Mouse (Mus musculus) lung, postnatal 0 days (tissue): ENCODE data around the gene Ugt1a9. TPM values are rescaled to one million over a fixed set of nuclear protein-coding genes. Genes with fewer than 3 reads are reported as not detected.
"Not testable (repeated sequence)": the region's sequence is repeated elsewhere in the genome, so short reads cannot be mapped to it uniquely, and the experiment has no call there.

Experiments
- ATAC-seq: fragments of 200-750 bp; cut with Nextera tagmentation; 2 replicates; pipeline ENCODE4 v1.8.0; 2017; ENCODE audit warnings: moderate library complexity
- DNase-seq: peaks from one replicate; pipeline ENCODE4 v3.0.0-alpha.2; 2016; ENCODE audit warnings: low spot score
- H3K27ac ChIP-seq: fragments of 300-500 bp; sonication (generic); 2 replicates; pipeline ENCODE4 v1.5.1; 2014; ENCODE audit warnings: antibody characterized with exemption, mild to moderate bottlenecking, low read length, mixed read lengths
- H3K27me3 ChIP-seq: fragments of 300-500 bp; sonication (generic); replicated peaks from 2 replicates; pipeline ENCODE4 v1.6.1; 2014; ENCODE audit warnings: low read length, mixed read lengths; ENCODE audit not compliant: insufficient read depth
- H3K36me3 ChIP-seq: fragments of 300-500 bp; sonication (generic); 2 replicates; pipeline ENCODE4 v1.6.1; 2014; ENCODE audit warnings: low read length, mixed read lengths; ENCODE audit not compliant: insufficient read depth
- H3K4me1 ChIP-seq: fragments of 300-500 bp; sonication (generic); 2 replicates; pipeline ENCODE4 v1.6.1; 2014; ENCODE audit warnings: antibody characterized with exemption, low read depth, low read length, mixed read lengths; ENCODE audit not compliant: insufficient read depth
- H3K4me2 ChIP-seq: fragments of 300-500 bp; sonication (generic); replicated peaks from 2 replicates; pipeline ENCODE4 v1.6.1; 2014; ENCODE audit warnings: low read depth, mild to moderate bottlenecking, low read length, moderate library complexity, mixed read lengths
- H3K4me3 ChIP-seq: fragments of 300-500 bp; sonication (generic); 2 replicates; pipeline ENCODE4 v1.5.1; 2014; ENCODE audit warnings: low read depth, low read length
- H3K9ac ChIP-seq: fragments of 300-500 bp; sonication (generic); replicated peaks from 2 replicates; pipeline ENCODE4 v1.6.1; 2014; ENCODE audit warnings: low read depth, mild to moderate bottlenecking
- H3K9me3 ChIP-seq: fragments of 300-500 bp; sonication (generic); 2 replicates; pipeline ENCODE4 v1.6.1; 2016; ENCODE audit warnings: low read length, mixed read lengths
- CTCF ChIP-seq: IDR thresholded peaks from 2 replicates; pipeline ENCODE4 v1.5.1; 2016; ENCODE audit warnings: antibody characterized with exemption, mild to moderate bottlenecking
- EP300 ChIP-seq: IDR thresholded peaks from 2 replicates; pipeline ENCODE4 v1.6.1; 2016; ENCODE audit warnings: antibody characterized with exemption, mild to moderate bottlenecking, control low read depth
- WGBS: fragments of 180-500 bp; shearing (Covaris S2); extraction: QIAGEN DNeasy Blood & Tissue Kit; methylation state at CpG from one replicate; pipeline ENCODE4 v1.1.7; 2014; 5-methylcytosine and 5-hydroxymethylcytosine counted together
- polyA plus RNA-seq: library from polyadenylated mRNA; unstranded; fragments of >200 nt; fragmentation: Nextera tagmentation; extraction: Ambion mirVana; gene quantifications from 2 replicates; pipeline ENCODE4 v1.2.1, GENCODE M21; 2015

Ugt1a9 gene
- polyA plus RNA-seq, 1 experiment from 2014 or later, result 0.13 TPM

- H3K9ac ChIP-seq, H3K27me3 ChIP-seq, H3K9me3 ChIP-seq, H3K4me2 ChIP-seq, H3K27ac ChIP-seq, H3K4me1 ChIP-seq, H3K36me3 ChIP-seq, H3K4me3 ChIP-seq: not testable (repeated sequence)
- no CpG with 5 or more reads among the region's 1 CpGs for WGBS
- DNase-seq (peak; percentile 63), ATAC-seq (peak; percentile 44; the same call in 1 of the 2 replicates)
- TF ChIP-seq CTCF, result peak; percentile 64
Observed at GRCm38 (mm10) chr1:88121521-88121920, 50.9 kb downstream of the Ugt1a9 start.

GRCm38 (mm10) chr1:88125827-88126360, 55.3 kb downstream of the Ugt1a9 start:
- DNase-seq, H3K27me3 ChIP-seq, H3K9me3 ChIP-seq, H3K36me3 ChIP-seq, H3K4me2 ChIP-seq, H3K4me3 ChIP-seq, H3K27ac ChIP-seq, H3K4me1 ChIP-seq, H3K9ac ChIP-seq: not testable (repeated sequence)
- peak; percentile 17; the same call in 1 of the 2 replicates for ATAC-seq
- WGBS, result 64% methylated on average over 4 of the region's 4 CpGs
- TF ChIP-seq CTCF, result peak; percentile 56

- not testable (repeated sequence) for H3K4me3 ChIP-seq, H3K36me3 ChIP-seq, ATAC-seq, H3K9ac ChIP-seq, H3K27ac ChIP-seq, H3K27me3 ChIP-seq, H3K9me3 ChIP-seq, H3K4me1 ChIP-seq, H3K4me2 ChIP-seq, DNase-seq
- 59% methylated on average over 2 of the region's 2 CpGs for WGBS
Observed at GRCm38 (mm10) chr1:88129091-88129490, 58.5 kb downstream of the Ugt1a9 start.

GRCm38 (mm10) chr1:88130223-88130622, 59.6 kb downstream of the Ugt1a9 start:
- H3K27ac ChIP-seq, H3K36me3 ChIP-seq, ATAC-seq, H3K27me3 ChIP-seq, DNase-seq, H3K4me1 ChIP-seq, H3K4me2 ChIP-seq, H3K4me3 ChIP-seq, H3K9ac ChIP-seq, H3K9me3 ChIP-seq: not testable (repeated sequence)
- WGBS, result 72% methylated on average over 1 of the region's 1 CpGs

DNA sequence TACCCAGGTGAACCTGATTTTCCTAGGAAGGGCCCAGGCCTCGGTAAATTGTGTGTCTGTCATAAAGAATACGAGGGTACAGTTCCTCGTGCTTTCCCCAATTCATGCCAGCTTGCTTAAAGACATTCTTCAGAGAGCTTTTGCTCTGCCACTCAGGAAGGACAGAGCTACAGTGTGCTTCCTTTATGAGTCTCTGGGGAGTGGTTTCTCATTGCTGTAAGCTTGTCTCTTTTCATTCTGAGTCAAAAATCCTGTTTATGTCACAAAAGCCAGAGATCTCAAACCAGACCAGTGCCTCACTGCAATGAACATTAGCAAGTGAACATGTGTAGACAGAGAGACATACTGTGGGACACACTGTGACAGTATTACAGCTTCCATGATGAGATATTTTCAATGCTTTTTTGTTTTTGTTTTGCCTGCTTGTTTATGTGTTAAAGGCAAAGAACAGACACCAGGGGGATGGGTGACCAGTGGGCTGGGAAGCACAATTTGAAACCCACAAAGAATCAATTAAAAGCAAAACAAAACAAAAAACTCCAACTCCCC, 63.4 kb downstream of the Ugt1a9 start:
- H3K27ac ChIP-seq, result peak overlapping the region; percentile 61

DNA sequence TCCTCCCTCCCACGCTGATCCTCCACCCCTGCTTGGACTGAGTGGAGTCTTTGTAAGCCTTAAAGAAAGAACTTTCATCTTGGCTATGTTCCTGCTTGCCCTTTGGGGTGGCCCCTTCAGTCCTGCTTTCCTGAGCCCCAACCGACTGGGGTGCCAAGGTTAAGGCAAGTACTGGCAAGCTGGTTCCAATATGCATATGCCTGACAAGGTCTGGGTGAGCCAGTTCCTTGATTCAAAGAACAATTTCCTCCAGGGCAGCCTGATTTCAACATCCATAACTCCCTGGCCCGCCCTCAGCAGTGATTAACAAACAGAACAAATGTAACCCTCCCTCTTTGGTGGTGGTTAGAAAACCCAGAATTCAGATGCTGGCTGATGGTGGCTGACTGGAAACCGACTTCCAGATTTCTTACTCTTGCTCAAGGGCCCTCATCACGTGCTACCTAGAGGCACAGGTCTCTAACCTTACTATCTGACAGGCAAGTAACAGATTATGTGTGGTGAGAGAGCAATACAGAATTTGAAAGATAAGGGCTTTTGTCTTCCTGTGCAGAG, 63.9 kb downstream of the Ugt1a9 start, which contains the start of gene Ugt1a6a:
Ugt1a6a (plus strand) TSS at position 353 of the 555 bp plus-strand sequence.
- peak within 1 kb of the TSS; percentile 61 for H3K27ac ChIP-seq
- H3K4me3 ChIP-seq, H3K4me1 ChIP-seq, H3K4me2 ChIP-seq, H3K36me3 ChIP-seq, H3K27me3 ChIP-seq, H3K9ac ChIP-seq, H3K9me3 ChIP-seq: not testable (repeated sequence)
- DNase-seq (peak; percentile 80), ATAC-seq (peak; percentile 85)
- WGBS, result 15% methylated on average over 5 of the region's 5 CpGs
- 0 out of 2 replicates have a peak, but pooled peaks have one; percentile 22 for TF ChIP-seq EP300

More for the DNA sequence above, 63.4 kb downstream of the Ugt1a9 start:
- Histone ChIP-seq H3K4me2 (no peak overlapping the region), H3K36me3 (no peaks in the 10 kb centered on the region), H3K27me3 (no peaks in the 10 kb centered on the region), H3K4me3 (no peak overlapping the region), H3K9ac (no peak overlapping the region), H3K4me1 (peaks cover 8% of the 10 kb centered on the region; the same call in 1 of the 2 replicates), H3K9me3 (no peaks in the 10 kb centered on the region)
- DNase-seq (no peak), ATAC-seq (no peak)
- no peak for TF ChIP-seq EP300
- TF ChIP-seq CTCF, result no peak
- WGBS, result 53% methylated on average over 3 of the region's 3 CpGs

DNA sequence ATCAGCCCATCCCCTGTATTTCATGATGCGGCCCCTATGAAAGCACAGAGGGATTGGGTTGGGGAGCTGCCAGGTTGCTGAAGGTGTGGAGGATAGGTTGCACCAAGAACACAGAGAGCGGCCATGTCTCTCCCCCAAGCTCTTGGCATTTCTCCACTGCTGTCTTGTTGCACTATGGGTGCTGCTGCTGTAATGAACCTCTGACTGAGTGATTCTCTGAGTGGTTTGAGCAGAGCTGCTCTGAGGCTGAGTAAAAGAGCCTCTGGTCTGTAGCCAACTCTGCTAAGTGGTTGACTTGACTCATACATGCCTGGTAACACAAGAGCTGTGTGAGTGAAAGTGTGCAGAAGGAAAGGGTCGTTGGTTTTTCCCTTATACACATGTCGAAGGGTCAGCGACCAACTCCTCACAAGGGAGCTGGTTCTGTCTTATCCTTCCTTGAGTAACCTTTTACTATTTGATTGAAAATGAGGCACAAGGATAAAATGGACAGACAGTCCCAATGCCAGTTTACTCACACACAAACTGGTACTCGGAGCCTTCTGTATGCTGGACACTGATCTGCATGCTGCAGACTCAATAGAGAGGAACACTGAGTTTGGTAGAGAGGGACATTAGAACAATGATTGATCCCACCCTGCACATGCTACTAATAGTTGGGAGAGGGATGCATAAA, 64.8 kb downstream of the Ugt1a9 start:
- not testable (repeated sequence) for H3K9ac ChIP-seq, H3K27me3 ChIP-seq, H3K9me3 ChIP-seq, H3K4me1 ChIP-seq, H3K4me2 ChIP-seq, H3K36me3 ChIP-seq, H3K4me3 ChIP-seq
- WGBS, result 66% methylated on average over 5 of the region's 6 CpGs
- DNase-seq (peak; percentile 69), ATAC-seq (peak; percentile 85)
- H3K27ac ChIP-seq, result 0 out of 2 replicates have a peak overlapping the region, but pooled peaks have one; percentile 43
